In the genomic region with DNA sequence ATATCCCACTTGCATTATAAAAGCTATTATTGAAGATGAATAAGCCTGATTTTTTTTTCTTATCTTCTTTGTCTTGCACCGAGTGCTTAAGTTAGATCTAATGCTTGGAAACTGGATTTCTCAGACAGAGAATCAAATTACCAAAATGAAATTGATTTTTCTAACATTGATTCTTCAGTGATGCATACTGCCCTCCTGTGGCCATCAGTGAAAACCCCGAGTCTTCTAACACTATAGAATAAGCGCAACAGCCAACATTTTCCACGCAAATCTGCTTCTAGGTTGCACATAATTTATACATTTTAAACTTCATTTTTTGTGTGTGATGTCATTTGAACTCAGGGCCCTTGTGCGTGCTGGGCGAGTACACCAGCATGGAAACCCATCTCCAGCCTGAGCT, we compare ENCODE assay signal across 8 mouse cellular contexts. TPM values are rescaled to one million over a fixed set of nuclear protein-coding genes. Genes with fewer than 3 reads are reported as not detected.
DNase-seq lines count a peak whose midpoint lies in the region; ATAC-seq lines count a peak whose summit lies in the region.

No protein-coding gene starts in this region.

- no peak overlapping the region for H3K4me3 ChIP-seq in heart, embryonic 11.5 days (ENCODE audit: low read depth, low read length)

- 41% methylated on average over 6 of the region's 6 CpGs for WGBS in heart, embryonic 11.5 days (ENCODE audit: insufficient replicate concordance)

- no peaks in the 10 kb centered on the region for H3K4me1 ChIP-seq in heart, embryonic 11.5 days (ENCODE audit: control insufficient read depth, insufficient read depth, low read length)

- peak; percentile 5 to 32 for DNase-seq in heart, postnatal 14 days
- DNase-seq in right cerebral cortex, adult 2 months (ENCODE audit: low spot score in 2 of 2): peak; percentile 66 to 71
- DNase-seq in right cerebral cortex, postnatal 25 days: no peak
- DNase-seq in brain, adult 2 months (ENCODE audit: low read depth, low spot score): peak; percentile 77
- DNase-seq in kidney, postnatal 36 days: peak; percentile 12 to 56
- DNase-seq in retina, postnatal 7 days (ENCODE audit: low read depth, low spot score): peak; percentile 32

- no peaks in the 10 kb centered on the region for H3K36me3 ChIP-seq in heart, embryonic 11.5 days (ENCODE audit: control insufficient read depth, insufficient read depth, low read length)

- no peak overlapping the region for H3K9ac ChIP-seq in heart, embryonic 11.5 days (ENCODE audit: low read depth, low read length)

- H3K27ac ChIP-seq in heart, embryonic 11.5 days (ENCODE audit: low read depth, low read length): no peak overlapping the region

- H3K4me2 ChIP-seq in heart, embryonic 11.5 days: no peak overlapping the region

- no peaks in the 10 kb centered on the region for H3K9me3 ChIP-seq in heart, embryonic 11.5 days (replicated peaks; ENCODE audit: control insufficient read depth, low read length)

- intact Hi-C loops in heart, postnatal 14 days (cut with DNase I): loop anchor here (1.0 kb wide), 1 partner anchor 104 kb away; a partner anchor contains a TSS

- no peaks in the 10 kb centered on the region for H3K27me3 ChIP-seq in heart, embryonic 11.5 days (ENCODE audit: control insufficient read depth, insufficient read depth, low read length)

- no peak for ATAC-seq in heart, embryonic 11.5 days (replicated peaks; ENCODE audit: insufficient number of reproducible peaks, low FRiP score, low TSS enrichment)
- no peak for ATAC-seq in megakaryocyte, adult 5-6 weeks (ENCODE audit: poor library complexity, severe bottlenecking)

RNA-seq across cellular contexts. Expression of a gene that starts 20.3 kb away (rescaled TPM):
- total RNA-seq in heart, postnatal 14 days (2021): 1 to 10 TPM in 1 of 2 experiments, under 1 TPM in 1; 0.79 to 1.0 TPM
- polyA plus RNA-seq in heart, embryonic 11.5 days (2014; fragmentation: Nextera tagmentation; extraction: Ambion mirVana): 3.6 and 3.8 TPM in 2 replicates
- total RNA-seq in megakaryocyte, adult 5-6 weeks (2015): not detected in 2 replicates
- total RNA-seq in megakaryocyte, adult 5-6 weeks (2017): 0.07 TPM in 1 of 2 replicates, not detected in the other
